Mouse (Mus musculus): ENCODE results near the gene Ell.
"Not testable (repeated sequence)": the region's sequence is repeated elsewhere in the genome, so short reads cannot be mapped to it uniquely, and the experiment has no call there.

The Ell gene

DNA sequence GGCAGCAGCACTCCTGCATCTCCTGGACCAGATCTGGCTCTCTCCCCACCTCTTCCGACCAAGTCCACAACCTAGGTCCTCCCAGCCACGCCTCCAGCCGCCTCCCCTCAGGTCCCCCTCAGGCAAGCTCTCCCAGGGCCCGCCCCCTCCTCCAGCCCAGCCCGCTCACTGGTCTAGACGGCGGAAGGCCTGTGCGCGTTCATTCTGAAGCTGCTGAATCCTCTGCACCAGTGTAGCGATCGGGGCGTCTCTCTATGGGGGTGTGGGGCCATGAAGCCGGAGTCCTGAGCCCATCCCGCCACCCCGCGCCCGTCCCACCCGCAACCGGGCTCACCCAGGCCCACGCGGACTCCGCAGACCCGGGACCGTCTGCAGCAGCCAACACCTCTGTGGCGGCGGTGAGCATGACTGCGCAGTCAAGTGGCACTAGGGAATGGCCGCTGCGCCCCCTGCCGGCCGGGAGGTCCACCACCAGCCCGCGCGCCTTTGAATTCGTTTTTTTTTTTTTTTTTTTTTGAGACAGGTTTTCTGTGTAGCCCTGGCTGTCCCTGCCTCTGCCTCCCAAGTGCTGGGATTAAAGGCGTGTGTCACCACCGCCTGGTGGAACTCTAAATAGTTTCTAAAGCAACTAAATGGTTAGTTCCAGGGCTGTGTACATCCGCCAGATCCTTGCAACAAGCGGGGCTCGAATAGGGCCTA lies 32.8 kb upstream of the Ell start, which contains the start of gene Rex1bd:
Gene Rex1bd (minus strand): TSS at position 425 of the 699 bp plus-strand sequence.
- DNase-seq (ENCODE audit: low spot score in 2 of 2): peak; percentile 90 to 95

DNA sequence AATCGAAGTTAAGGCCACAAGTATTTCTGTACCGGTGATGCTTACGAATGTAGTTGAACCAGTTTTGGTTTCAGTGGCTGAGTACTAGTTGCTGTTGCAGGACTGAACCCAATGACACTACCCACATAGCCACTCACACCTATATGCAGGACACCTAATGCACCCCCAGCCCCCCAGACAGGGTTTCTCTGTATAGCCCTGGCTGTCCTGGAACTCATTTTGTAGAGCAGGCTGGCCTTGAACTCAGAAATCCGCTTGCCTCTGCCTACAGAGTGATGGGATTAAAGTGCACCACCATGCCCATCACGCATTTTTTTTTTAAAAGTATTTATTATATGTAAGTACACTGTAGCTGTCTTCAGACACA lies 32.2 kb upstream of the Ell start:
- no peak for DNase-seq (ENCODE audit: low spot score in 2 of 2)

DNA sequence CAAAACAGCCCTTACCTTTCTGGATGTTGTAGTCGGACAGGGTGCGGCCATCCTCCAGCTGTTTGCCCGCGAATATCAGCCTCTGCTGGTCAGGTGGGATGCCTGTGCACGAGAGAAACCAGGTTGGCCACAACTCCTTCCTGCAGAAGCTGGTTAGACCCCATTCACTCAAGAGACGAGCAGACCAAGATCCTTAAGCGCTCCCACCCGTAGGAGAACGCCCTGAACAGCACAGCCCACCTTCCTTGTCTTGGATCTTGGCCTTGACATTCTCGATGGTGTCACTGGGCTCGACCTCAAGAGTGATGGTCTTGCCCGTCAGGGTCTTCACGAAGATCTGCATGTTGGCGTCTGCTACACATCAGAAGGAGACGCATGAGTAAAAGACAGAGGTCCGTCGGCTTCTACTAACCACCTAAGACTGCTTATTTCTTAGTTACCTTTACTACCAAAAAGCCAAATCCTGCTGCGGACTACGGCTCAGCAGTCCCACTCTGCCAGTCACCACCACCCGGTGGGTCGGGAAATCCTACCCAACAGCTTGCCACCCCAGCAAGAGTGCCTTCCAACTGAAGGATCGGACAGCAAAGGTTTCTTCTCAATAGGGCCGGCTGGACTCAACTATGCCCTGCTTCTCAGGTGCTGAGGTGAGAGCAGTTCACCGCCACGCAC lies 29.8 kb upstream of the Ell start:
- DNase-seq (ENCODE audit: low spot score in 2 of 2): no peak

DNA sequence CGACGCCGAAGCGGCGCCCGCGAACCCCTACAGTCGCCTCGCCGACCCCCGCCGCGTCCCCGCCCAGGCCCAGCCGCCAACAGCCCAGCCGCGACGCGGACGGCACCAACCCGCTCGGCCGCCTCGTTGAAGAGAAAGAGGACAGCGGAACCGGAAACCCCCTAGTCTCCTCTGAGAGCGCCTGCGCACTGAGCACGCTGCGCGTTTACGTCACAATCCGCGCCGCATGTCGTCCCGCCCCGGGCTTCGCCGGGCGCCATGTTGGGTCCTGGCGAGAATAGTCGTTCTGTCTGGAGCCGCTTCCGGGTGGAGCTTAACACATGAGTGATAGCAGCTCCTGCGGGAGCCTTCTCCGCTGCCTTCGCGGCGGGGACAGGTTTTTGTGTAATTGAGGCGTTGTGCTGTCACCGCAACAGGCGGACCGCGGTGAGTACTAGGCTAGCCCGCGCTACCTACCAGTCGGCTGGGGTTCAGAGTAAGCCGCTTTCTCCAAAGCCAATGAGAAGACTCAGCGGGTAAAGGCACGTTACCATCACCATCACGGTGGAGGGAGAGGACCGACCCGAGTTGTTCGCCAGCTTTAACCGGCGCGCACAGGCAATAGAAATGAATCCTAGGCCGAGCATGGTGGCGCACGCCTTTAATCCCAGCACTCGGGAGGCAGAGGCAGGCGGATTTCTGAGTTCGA lies 28.9 kb upstream of the Ell start, which contains the start of gene Uba52:
Gene Uba52 (minus strand): TSS at position 574 of the 688 bp plus-strand sequence.
- DNase-seq (ENCODE audit: low spot score in 2 of 2): peak; percentile 98

DNA sequence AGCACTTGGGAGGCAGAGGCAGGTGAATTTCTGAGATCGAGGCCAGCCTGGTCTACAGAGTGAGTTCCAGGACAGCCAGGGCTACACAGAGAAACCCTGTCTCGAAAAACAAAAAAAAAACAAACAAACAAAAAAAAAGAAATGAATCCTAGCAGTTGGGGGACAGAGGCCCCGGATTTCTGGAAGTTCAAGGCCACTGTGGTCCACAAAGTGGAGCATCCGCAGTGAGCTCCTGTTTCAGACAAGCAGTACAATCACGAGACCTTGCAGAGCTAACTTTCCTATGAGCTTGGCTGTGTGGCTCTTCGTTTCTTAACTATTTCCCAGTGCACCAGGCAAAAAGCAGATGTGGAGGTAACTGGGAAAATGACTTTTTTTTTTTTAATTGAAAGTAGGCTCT lies 28.1 kb upstream of the Ell start:
- DNase-seq (ENCODE audit: low spot score in 2 of 2): not testable (repeated sequence)

DNA sequence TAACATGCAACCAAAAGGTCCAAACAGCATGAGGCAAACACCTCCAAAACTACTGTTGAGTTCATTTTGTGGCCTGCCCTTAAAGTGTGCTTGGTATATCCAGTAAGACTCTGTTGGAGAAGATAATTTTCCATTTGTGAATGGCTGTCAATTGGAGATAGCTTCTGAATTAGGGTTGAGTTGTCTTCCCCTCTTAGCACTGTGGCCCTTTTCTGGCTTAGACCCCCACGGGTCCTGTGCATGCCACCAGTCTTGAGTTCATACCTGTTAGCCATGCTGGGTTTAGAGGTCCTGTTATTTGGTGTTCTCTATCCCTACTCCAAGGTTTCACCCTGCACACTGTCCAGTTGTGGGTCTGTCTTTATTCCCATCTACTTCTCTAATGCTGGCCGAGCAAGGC lies 27.5 kb upstream of the Ell start:
- DNase-seq (ENCODE audit: low spot score in 2 of 2): no peak

DNA sequence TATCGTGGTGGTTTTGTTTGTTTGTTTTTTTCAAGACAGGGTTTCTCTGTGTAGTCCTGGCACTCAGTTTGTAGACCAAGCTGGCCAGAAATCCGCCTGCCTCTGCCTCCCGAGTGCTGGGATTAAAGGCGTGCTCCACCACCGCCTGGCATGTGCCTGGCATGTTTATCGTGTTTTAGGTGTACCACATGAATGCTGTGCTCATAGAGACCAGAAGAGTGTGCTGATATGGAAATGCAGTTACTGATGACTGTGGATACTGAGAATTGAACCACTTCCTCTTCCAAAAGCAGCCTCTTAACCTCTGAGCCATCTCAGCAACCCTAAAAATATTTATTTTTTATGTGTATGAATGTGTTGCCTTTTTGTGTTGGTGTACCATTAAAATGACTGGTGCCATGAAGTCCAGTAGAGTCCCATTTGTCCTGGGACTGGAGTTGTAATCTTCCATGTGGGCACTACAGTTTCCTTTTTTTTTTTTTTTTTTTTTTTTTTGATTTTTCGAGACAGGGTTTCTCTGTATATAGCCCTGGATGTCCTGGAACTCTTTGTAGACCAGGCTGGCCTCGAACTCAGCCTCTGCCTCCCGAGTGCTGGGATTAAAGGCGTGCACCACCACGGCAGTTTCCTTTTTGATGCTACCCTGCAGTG lies 26.9 kb upstream of the Ell start:
- DNase-seq (ENCODE audit: low spot score in 2 of 2): no peak

DNA sequence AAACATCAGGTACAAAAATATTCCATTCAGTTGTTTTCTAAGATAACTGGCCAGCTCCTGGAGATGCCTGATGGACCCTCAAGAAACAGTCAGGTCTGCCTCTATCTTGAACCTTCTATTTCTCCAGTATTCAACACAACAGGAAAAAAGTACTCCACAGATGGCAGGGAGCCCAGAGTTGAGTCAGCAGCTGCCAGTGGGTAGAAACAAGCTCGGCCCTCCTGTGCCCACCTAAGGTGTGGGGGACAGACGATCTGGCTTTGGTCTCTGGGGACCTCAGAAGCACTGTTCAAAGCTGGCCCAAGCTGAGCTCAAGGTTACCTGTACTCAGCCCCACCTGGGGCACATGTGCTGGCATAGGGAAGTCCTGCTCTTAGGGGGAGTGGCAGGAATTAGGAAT lies 25.8 kb upstream of the Ell start:
- DNase-seq (ENCODE audit: low spot score in 2 of 2): no peak

DNA sequence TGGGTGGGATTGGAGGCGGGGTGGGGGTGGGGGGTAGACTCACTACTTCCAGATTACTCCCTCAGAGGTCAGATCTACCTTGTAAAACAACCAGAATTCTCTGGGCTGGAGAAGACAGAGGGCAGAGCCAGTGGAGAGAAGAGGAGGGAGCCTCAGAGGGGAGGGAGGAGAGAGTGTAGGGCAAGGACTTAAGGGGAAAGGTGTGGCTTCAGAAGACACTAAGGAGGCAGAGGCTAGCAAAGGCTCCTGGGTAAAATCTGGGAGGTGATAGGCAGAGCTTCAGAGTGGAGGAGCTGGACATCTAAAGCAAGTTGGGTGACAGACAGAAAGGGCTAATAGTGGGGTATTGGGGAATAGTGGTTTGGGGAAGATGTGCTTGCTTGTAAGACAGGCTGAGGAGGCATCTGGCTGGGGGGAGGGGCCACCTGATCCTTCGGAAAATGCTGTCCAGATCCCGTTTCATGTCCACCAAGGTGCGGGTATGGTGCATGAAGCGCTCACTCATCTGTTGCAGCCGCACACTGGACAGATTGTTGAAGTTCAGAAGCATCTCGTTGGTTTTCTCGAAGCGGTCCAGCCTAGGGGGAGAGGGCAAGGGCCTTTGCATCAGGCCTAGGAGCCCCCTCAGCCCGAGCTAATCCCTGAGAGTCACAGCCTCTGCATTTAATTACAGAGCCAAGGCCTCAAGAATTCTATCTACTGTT lies 21.2 kb upstream of the Ell start:
- DNase-seq (ENCODE audit: low spot score in 2 of 2): no peak

DNA sequence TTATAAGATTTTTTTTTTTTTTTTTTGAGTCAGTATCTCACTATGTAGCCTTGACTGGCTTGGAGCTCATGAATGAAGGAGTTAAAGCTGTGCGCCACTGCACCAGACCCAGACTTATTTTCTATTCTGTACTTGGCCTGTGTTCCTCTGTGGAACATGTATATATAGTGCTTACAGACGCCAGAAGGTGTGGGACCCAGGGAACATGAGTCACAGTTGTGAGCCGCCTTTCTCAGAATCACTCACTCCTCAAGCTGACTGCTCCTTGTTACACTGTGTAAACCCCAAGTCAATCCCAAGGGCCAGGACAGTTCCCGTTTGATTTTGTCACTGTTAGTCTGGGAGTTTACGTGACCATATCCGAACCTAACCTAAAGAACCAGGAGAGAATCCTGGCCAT lies 20.2 kb upstream of the Ell start:
- DNase-seq (ENCODE audit: low spot score in 2 of 2): no peak

DNA sequence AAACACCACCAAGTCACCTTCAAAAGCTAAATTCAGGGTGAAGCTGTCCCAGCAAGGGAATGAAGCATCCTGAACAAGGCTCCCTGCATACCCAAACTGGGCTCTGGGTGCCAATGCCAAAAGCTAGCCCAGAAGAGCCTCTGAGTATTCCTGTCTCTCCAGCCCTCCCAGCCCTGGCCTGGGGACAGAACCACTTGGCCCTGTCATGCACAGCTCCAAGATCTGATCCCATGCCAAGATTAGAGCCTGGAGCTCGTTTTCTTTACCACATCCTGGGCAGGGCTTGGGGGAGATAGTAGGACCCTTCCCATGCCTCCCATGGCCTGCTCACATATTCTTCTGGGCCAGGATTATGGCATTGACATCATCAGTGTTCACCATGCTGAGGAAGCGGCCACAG lies 19.7 kb upstream of the Ell start:
- no peak for DNase-seq (ENCODE audit: low spot score in 2 of 2)

DNA sequence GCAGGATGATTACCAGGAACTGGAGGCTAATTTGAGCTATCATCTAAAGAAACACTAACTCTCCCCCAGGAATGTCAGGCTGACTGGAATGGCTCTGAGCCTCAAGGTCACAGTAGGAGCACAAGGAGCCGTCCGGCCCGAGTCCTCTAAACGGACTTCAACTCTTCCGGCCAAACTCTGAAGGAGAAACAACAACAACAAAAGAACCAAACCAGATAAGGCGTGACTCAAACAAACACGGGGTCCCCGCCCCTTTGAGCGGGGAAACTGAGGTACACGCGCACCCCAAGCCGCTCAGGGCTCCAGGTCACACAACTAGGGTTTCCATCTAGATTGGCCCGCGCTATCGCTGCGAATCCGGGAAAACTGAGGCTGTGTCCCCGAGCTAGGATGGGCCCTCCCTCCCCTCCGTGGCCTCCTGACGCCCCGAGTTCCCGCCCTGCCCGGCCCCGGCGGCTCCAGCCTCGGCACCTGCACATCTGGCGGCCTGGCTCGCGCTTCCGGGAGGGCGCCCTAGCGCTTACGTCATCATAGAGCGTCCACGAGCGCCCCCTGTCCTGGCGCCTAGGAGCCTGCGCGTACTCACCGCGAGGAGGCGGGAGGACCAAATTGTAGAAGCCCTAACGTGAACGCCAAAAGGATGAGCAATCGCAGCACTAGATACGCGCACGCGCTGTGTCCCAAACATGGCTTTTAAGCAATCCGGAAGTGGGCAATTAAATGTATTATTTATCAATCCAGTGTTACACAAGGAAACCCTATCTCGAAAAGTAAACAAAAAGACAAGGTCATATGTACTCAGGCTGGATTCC lies 16.5 kb upstream of the Ell start:
- DNase-seq (ENCODE audit: low spot score in 2 of 2): peak; percentile 92 to 95

DNA sequence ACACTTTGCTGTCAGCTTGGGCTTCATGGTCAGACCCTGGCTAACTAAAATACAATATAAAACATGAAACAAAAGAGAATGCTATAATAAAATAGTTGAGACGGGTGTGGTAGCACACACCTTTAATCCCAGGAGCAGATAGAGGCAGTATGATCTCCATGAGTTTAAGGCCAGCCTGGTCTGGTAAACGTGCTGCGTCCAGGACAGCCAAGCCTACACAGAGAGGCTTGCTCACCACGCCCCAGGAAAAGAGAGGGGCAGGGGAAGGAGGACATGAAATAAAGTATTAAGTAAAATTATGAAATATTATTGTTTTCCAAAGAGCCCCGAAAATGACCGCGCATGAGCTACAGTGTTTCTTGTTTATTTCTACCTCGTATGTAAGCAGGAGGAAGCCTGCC lies 12.1 kb upstream of the Ell start:
- DNase-seq (ENCODE audit: low spot score in 2 of 2): no peak

DNA sequence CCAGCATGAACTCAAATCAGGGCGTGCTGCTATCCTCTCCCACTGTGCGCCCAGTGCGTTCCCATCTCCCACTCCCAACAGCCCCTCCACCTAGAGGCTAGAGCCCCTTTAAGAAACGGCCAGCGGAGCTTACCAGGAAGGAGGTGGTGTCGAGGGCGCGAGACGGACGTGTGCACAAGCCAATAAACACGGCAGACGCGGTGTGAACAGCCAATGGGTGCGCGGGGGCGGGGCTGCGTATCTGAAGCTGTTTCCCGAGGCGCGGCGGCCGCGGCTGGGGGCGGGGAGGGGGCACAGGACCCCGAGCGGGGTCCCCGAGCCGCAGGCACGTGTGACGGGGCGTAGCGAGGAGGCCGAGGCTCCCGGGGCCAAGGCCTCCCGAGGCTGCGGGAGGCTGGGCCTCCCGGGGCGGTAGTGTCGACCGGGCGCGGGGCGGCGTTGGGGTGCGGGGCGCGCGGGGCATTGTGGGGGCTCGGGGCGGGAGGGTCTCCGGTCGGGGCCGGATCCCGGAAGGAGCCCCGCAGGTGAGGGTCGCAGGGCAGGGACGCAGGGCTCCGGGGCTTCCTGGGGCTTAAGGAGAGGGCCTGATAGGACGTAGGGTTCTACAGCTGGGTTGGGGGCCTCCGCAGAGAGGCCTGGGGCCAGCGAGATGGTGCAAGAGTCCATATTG lies 11.6 kb upstream of the Ell start, which contains the start of the genes Fkbp8 and Kxd1:
Gene Fkbp8 (plus strand): TSS at position 213 of the 670 bp plus-strand sequence.
Gene Kxd1 (minus strand): TSS at position 445 of the 670 bp plus-strand sequence.
- peak; percentile 98 to 100 for DNase-seq (ENCODE audit: low spot score in 2 of 2)

DNA sequence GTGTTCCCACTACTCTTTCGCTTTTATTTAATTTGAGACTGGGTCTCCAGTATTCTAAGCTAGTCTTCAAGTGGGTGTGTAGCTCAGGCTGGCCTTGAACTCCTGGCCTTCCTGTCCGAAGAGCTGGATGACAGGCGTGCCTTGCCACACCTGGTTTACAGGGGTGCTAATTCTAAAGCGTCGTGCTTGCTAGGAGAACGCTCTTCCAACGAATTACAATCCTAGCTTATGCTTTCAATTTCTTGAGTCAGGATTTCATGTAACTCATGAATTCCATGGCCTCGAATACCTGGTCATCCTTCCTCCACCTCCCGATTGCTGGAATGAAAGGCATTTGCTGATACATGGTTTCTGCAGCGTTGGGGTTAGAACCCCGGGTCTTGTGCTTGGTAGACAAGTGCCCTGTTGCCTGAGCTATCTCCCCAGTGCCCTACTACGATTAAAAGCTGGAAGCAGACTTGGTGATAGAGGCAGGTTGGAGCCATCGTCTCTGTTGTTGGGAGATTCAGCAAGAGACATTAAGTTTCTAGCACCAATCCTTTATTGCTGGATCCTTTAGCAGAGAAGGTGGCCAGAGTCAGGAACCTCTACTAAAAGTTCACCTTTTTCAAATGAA lies 11.0 kb upstream of the Ell start:
- no peak for DNase-seq (ENCODE audit: low spot score in 2 of 2)

DNA sequence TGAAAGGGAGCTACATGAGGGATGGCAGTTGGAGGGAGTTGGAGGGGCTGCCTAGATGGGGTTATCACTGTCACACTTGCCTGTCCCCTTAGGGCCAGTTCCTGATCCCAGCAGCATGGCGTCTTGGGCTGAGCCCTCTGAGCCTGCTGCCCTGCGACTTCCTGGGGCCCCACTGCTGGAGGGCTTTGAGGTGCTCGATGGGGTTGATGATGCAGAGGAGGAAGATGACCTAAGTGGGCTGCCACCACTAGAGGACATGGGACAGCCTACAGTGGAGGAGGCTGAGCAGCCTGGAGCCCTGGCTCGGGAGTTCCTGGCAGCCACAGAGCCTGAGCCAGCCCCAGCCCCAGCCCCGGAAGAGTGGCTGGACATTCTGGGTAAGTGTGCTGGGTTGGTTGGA lies 10.0 kb upstream of the Ell start:
- DNase-seq (ENCODE audit: low spot score in 2 of 2): no peak

DNA sequence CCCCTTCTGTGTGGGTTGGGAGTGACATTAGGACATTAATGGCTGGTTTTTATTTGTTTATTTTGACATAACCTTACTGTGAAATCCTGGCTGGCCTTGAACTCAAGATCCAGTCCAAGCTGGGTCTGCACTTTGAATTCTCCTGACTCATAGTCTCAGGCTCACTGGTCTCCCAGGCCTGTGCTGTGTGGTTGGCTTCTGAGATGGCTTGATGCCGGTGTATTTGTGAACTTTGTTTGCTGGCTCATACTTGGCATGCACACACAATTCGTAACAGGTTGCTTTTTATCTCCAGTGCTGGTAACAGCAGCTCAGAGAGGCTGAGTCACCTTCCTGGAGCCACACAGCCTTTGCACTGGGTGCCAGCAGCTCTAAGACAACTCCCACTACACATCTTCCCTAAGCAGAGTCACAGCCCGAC lies 9.5 kb upstream of the Ell start:
- DNase-seq (ENCODE audit: low spot score in 2 of 2): no peak

DNA sequence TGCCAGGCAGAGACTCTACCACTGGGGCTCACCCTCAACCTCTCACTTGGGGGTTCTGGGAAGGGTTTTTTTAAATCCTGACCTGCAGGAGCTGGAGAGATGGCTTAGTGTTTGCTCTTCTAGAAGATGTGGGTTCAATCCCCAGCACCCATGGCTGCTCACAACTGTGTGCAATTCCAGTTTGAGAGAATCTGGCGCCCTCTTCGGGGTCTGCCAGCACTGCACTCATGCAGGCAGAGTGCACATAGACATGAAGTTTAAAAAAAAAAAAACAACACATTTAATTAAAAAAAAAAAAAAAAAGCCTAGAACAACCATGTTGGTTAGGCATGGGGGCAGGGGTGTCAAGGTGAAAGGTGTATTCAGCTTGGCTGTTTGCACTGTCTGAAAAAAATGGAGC lies 8.9 kb upstream of the Ell start:
- no peak for DNase-seq (ENCODE audit: low spot score in 2 of 2)

DNA sequence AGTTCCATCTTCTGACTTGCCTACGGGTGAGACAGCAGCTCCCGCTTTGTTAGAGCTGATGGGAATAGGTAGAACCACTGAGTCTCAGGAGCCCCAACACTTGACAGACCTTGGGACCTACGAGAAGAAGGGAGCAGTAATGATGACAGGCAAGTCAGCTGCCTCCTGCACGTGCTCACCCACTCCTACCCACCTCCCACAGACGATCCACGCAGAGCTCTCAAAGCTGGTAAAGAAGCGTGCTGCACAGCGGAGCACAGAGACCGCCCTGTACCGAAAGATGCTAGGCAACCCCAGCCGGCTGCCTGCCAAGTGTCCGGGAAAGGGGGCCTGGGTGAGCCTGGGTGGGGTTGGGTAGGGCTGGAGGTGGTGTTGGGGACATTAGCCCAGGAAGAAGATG lies 5.0 kb upstream of the Ell start:
- no peak for DNase-seq (ENCODE audit: low spot score in 2 of 2)

DNA sequence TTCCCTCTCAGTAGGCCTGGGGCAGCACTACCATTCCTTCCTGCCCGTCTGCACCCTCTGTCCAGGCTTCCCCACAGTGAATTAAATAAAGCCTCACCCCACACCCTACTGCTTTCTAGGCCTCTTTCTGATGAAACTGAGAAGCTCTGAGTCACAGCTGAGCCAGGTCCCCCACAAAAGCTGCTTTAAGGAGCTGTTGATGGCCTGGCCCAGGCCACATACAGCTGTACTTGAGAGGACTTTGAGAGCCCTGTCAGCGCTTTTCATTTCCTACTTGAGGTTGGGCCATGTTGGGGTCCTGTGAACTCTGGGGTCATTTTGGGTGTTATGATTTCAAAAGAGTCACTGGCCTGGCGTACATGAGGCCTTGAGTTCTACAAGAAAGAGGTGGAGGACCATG lies 4.0 kb upstream of the Ell start:
- DNase-seq (ENCODE audit: low spot score in 2 of 2): no peak
